Mouse (Mus musculus) intestine, embryonic 14.5 days (tissue): Measurements from ENCODE around the gene Iqcf1. TPM values are rescaled to one million over a fixed set of nuclear protein-coding genes. Genes with fewer than 3 reads are reported as not detected.

Source experiments
- ATAC-seq: fragments of 200-750 bp; cut with Nextera tagmentation; replicated peaks from 2 replicates; pipeline ENCODE4 v1.8.0; 2017; ENCODE audit warnings: low read depth, moderate number of reproducible peaks, moderate TSS enrichment, moderate library complexity; ENCODE audit not compliant: low FRiP score, low TSS enrichment
- DNase-seq: peaks from one replicate; pipeline ENCODE4 v3.0.0-alpha.2; 2018; ENCODE audit warnings: low spot score
- H3K27ac ChIP-seq: fragments of 300-500 bp; sonication (generic); 2 replicates; pipeline ENCODE4 v1.5.1; 2014; ENCODE audit warnings: low read depth, mild to moderate bottlenecking, control low read depth
- H3K27me3 ChIP-seq: fragments of 300-500 bp; sonication (generic); replicated peaks from 2 replicates; pipeline ENCODE4 v1.6.1; 2014; ENCODE audit warnings: low read length, control low read depth; ENCODE audit not compliant: control insufficient read depth, insufficient read depth
- H3K36me3 ChIP-seq: fragments of 300-500 bp; sonication (generic); 2 replicates; pipeline ENCODE4 v1.6.1; 2014; ENCODE audit warnings: low read length, control low read depth; ENCODE audit not compliant: control insufficient read depth, insufficient read depth
- H3K4me1 ChIP-seq: fragments of 300-500 bp; sonication (generic); replicated peaks from 2 replicates; pipeline ENCODE4 v1.6.1; 2014; ENCODE audit warnings: low read length, control low read depth, mixed read lengths; ENCODE audit not compliant: control insufficient read depth, insufficient read depth
- H3K4me2 ChIP-seq: fragments of 300-500 bp; sonication (generic); 2 replicates; pipeline ENCODE4 v1.6.1; 2014; ENCODE audit warnings: low read length
- H3K4me3 ChIP-seq: fragments of 300-500 bp; sonication (generic); 2 replicates; pipeline ENCODE4 v1.5.1; 2014; ENCODE audit warnings: low read depth, low read length, control low read depth, mixed read lengths
- H3K9ac ChIP-seq: fragments of 300-500 bp; sonication (generic); 2 replicates; pipeline ENCODE4 v1.6.1; 2014; ENCODE audit warnings: mild to moderate bottlenecking, low read length
- H3K9me3 ChIP-seq: fragments of 300-500 bp; sonication (generic); 2 replicates; pipeline ENCODE4 v1.6.1; 2016; ENCODE audit warnings: low read length, control low read depth; ENCODE audit not compliant: control insufficient read depth
- WGBS: fragments of 180-500 bp; shearing (Covaris S2); extraction: QIAGEN DNeasy Blood & Tissue Kit; methylation state at CpG from one replicate; pipeline ENCODE4 v1.1.7; 2014; 5-methylcytosine and 5-hydroxymethylcytosine counted together
- polyA plus RNA-seq: library from polyadenylated mRNA; unstranded; fragments of >200 nt; fragmentation: Nextera tagmentation; extraction: Ambion mirVana; gene quantifications from 2 replicates; pipeline ENCODE4 v1.2.1, GENCODE M21; 2014

The Iqcf1 gene
- polyA plus RNA-seq, 1 experiment from 2014 or later, result not detected

DNA sequence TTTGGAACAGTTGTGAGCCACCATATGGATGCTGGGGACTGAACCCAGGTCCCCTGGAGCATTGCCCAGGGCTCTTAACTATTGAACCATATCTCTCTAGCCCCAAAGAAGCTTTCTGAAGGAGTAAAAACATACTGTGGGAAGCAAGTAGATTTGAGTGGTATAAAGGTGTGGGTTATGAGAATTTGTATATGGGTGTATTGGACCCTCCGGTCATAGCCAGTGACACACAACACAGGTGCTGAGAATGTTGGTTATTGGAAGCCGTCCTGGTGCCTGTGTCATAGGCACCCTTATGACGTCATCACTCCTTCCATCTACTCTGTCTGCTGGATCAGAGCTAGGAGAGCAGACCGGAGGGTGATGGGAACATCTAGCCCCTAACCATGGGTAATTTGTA, 14.5 kb downstream of the Iqcf1 start, which contains the start of gene Iqcf5:
Gene Iqcf5, plus strand, starts transcription at position 301 of the 400 bp plus-strand sequence.
- DNase-seq (no peak), ATAC-seq (no peak)
- Histone ChIP-seq H3K9ac (no peak within 1 kb of the TSS), H3K4me1 (no peaks in the 10 kb centered on the region), H3K4me2 (no peak within 1 kb of the TSS), H3K27me3 (no peaks in the 10 kb centered on the region), H3K9me3 (no peaks in the 10 kb centered on the region), H3K27ac (no peak within 1 kb of the TSS), H3K4me3 (no peak within 1 kb of the TSS), H3K36me3 (no peaks in the 10 kb centered on the region)
- WGBS, result 91% methylated on average over 4 of the region's 4 CpGs

DNA sequence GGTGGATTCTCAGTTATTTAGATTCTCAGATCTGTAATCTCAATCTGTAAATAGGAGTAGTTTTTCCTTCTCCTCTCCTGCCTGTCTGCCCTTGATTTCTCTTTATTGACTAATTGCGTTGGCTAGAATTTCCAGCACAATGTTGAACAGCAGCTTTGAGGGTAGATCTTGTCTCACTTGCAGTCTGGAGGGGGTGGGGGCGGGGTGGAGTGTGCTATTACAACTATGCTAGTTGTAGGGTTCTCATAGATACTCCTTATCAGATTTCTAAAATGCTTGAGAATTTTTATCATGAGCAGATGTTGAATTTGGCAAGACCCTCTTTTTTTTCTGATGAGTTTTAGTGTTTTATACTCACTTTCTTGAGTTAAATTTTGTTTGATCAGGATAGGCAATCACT, 19.7 kb downstream of the Iqcf1 start:
- Histone ChIP-seq H3K4me3 (no peak overlapping the region), H3K27ac (no peak overlapping the region), H3K4me2 (no peak overlapping the region), H3K27me3 (no peaks in the 10 kb centered on the region), H3K36me3 (no peaks in the 10 kb centered on the region), H3K9ac (no peak overlapping the region), H3K4me1 (no peaks in the 10 kb centered on the region), H3K9me3 (no peaks in the 10 kb centered on the region)
- no peak for DNase-seq
- no peak for ATAC-seq
- WGBS, result 71% methylated on average over 2 of the region's 2 CpGs

DNA sequence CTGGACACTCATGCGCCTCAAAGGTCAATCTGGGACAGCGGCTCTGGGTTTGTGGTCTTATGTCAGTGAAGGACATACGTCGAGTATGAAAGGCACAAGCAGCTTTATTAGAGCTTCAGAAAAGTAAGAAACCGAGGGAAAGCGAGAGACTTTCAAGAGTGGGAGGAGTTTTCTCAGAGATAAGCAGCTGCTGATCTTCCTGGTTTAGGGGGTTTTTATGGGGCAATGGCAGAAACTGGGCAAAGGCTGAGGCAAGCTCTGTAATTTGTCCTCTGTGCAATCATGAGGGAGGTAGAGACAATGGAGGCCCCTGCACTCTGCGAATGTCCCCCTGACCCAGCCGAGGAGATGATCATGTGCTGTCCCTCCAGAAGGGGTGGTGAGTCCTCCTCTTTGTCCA, 20.1 kb downstream of the Iqcf1 start:
- no peak overlapping the region for H3K4me2 ChIP-seq
- no peak for ATAC-seq
- no peaks in the 10 kb centered on the region for H3K27me3 ChIP-seq
- H3K27ac ChIP-seq, result no peak overlapping the region
- H3K9me3 ChIP-seq, result no peaks in the 10 kb centered on the region
- no peak for DNase-seq
- no peak overlapping the region for H3K4me3 ChIP-seq
- no peaks in the 10 kb centered on the region for H3K4me1 ChIP-seq
- no peak overlapping the region for H3K9ac ChIP-seq
- no peaks in the 10 kb centered on the region for H3K36me3 ChIP-seq
- 71% methylated on average over 8 of the region's 8 CpGs for WGBS

DNA sequence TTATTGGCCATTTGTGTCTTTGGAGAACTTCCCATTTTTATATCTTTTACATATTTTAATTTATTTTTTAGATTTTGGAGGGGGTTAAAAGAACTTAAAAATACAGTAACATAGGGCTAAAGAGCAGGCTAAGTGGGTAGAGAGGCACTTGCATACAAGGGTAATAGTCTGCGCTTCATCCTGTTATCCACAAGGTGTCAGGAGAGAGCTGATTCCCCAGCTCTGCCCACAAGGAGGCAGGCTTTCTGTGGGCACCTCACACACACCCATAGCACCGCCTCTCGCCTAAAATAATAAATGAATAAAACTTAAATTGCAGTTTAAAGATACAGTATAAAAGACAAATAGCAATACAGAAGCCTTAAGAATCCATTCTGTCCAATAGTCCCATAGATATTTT, 32.1 kb downstream of the Iqcf1 start:
- no peak overlapping the region for H3K9ac ChIP-seq
- H3K27ac ChIP-seq, result no peak overlapping the region
- ATAC-seq, result no peak

DNA sequence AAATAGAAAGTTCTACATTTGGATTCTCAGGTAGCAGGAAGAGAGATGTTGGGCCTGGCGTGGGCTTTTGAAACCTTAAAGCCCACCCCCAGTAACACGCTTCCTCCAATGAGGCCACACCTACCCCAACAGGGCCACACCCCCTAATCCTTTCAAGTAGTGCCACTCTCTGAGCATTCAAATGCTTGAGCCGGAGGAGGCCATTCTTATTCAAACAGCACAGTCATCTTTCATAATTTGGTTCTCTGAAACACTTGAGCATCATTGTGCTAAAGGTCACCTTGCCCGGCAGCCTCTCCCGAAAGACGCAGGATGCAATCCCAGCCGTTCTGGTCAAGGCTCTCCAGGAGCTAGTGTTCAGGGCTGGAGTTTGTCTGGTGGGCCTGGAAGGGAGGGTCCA, 34.5 kb downstream of the Iqcf1 start:
- Histone ChIP-seq H3K9me3 (no peaks in the 10 kb centered on the region), H3K4me3 (no peak overlapping the region), H3K9ac (no peak overlapping the region), H3K4me2 (no peak overlapping the region), H3K36me3 (no peaks in the 10 kb centered on the region), H3K4me1 (no peaks in the 10 kb centered on the region), H3K27ac (no peak overlapping the region), H3K27me3 (no peaks in the 10 kb centered on the region)
- ATAC-seq (no peak), DNase-seq (no peak)
- 91% methylated on average over 7 of the region's 7 CpGs for WGBS

More for the DNA sequence above, 32.1 kb downstream of the Iqcf1 start:
- Histone ChIP-seq H3K9me3 (no peaks in the 10 kb centered on the region), H3K27me3 (no peaks in the 10 kb centered on the region), H3K36me3 (no peaks in the 10 kb centered on the region), H3K4me3 (no peak overlapping the region), H3K4me1 (no peaks in the 10 kb centered on the region), H3K4me2 (no peak overlapping the region)
- DNase-seq, result no peak
- WGBS, result 37% methylated on average over 3 of the region's 3 CpGs

DNA sequence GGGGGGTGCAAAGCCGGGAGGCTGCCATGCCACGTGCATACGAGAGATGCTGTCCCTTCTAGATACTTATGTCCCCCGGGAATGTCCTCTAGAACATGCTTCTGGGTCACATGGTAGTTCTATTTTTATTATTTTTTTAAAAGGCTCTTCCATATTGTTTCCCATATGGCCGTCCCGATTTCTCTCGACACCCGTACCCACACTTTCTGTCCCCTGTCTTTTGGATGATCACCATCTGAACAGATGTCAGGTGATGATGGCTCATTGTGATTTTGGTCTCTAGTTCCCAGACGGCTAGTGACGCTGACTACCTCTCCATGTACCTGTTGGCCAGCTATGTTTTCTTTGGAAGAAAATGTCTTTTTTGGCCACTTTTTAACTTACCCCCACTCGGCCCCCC, 35.2 kb downstream of the Iqcf1 start:
- no peak overlapping the region for H3K27ac ChIP-seq
- H3K4me1 ChIP-seq, result no peaks in the 10 kb centered on the region
- H3K4me3 ChIP-seq, result no peak overlapping the region
- no peak overlapping the region for H3K9ac ChIP-seq
- ATAC-seq (no peak), DNase-seq (no peak)
- no peaks in the 10 kb centered on the region for H3K36me3 ChIP-seq
- 88% methylated on average over 11 of the region's 11 CpGs for WGBS
- no peaks in the 10 kb centered on the region for H3K9me3 ChIP-seq
- no peaks in the 10 kb centered on the region for H3K27me3 ChIP-seq
- no peak overlapping the region for H3K4me2 ChIP-seq

Other genes with a start within 250 kb of the Iqcf1 start
- gene Poc1a, start 218.9 kb upstream of the Iqcf1 start, polyA plus RNA-seq, result 29.1 and 29.6 TPM in 2 replicates
- 16.5 and 19.8 TPM in 2 replicates for gene Dusp7, start 131.3 kb upstream of the Iqcf1 start, polyA plus RNA-seq
- 1,252 and 1,315 TPM in 2 replicates for gene Rpl29, start 70.5 kb upstream of the Iqcf1 start, polyA plus RNA-seq
- 38.6 and 39.8 TPM in 2 replicates for gene Acy1, start 61.6 kb upstream of the Iqcf1 start, polyA plus RNA-seq
- gene Abhd14b, start 52.5 kb upstream of the Iqcf1 start, polyA plus RNA-seq, result 25.7 and 27.2 TPM in 2 replicates
- 55.9 and 58.2 TPM in 2 replicates for gene Abhd14a, start 52.3 kb upstream of the Iqcf1 start, polyA plus RNA-seq
- gene Pcbp4, start 46.7 kb upstream of the Iqcf1 start, polyA plus RNA-seq, result 55.3 and 73.4 TPM in 2 replicates
- 0.08 and 0.41 TPM in 2 replicates for gene Gpr62, start 34.0 kb upstream of the Iqcf1 start, polyA plus RNA-seq
- 51.7 and 52.4 TPM in 2 replicates for gene Rrp9, start 24.0 kb upstream of the Iqcf1 start, polyA plus RNA-seq
- 1.7 and 2.2 TPM in 2 replicates for gene Parp3, start 23.0 kb upstream of the Iqcf1 start, polyA plus RNA-seq
- not detected in 2 replicates for gene Iqcf5, start 14.6 kb downstream of the Iqcf1 start, polyA plus RNA-seq
- not detected in 2 replicates for gene Iqcf3, start 61.7 kb downstream of the Iqcf1 start, polyA plus RNA-seq
- gene Iqcf4, start 71.0 kb downstream of the Iqcf1 start, polyA plus RNA-seq, result not detected in 2 replicates
- not detected in 2 replicates for gene Iqcf6, start 126.6 kb downstream of the Iqcf1 start, polyA plus RNA-seq
- not detected in 2 replicates for gene Grm2, start 156.1 kb downstream of the Iqcf1 start, polyA plus RNA-seq
- 47.8 and 49.8 TPM in 2 replicates for gene Tex264, start 186.0 kb downstream of the Iqcf1 start, polyA plus RNA-seq